Comparison of ENCODE assay signal across 19 mouse cellular contexts in genomic region chr3:123543585-123544304, GRCm38 (mm10).
"Had no signal": no experiment of that assay in that cellular context is flagged by ENCODE, and none has a peak within 500 bp of the region (broad histone marks: within the 10 kb centered on the region; RNA-seq: fewer than 3 reads in every experiment).

No protein-coding gene starts in this region.

- H3K36me3 ChIP-seq: stomach, embryonic 15.5 days had no signal

- H3K4me1 ChIP-seq: midbrain, embryonic 10.5 days; neural tube, embryonic 13.5 days; neural tube, embryonic 15.5 days; stomach, embryonic 15.5 days had no signal

- H3K4me3 ChIP-seq: midbrain, embryonic 10.5 days; myocyte; neural tube, embryonic 13.5 days; neural tube, embryonic 15.5 days; stomach, embryonic 15.5 days had no signal

- H3K4me2 ChIP-seq: lung, embryonic 14.5 days; neural tube, embryonic 13.5 days; neural tube, embryonic 15.5 days; stomach, embryonic 15.5 days had no signal

- DNase-seq: lung, adult 18-20 months; lung, embryonic 14.5 days; lung, postnatal 10 days; lung, postnatal 4 days; retina, postnatal 1 day; right cerebral cortex, adult 18-20 months; right cerebral cortex, postnatal 25 days; right cerebral cortex, postnatal 4 days; spleen, adult 18-20 months; thymus, adult 2 months; thymus, postnatal 25 days; thymus, postnatal 4 days had no signal

- H3K27ac ChIP-seq: liver, embryonic 14.5 days; midbrain, embryonic 10.5 days; neural tube, embryonic 13.5 days; neural tube, embryonic 15.5 days; stomach, embryonic 15.5 days; stomach, postnatal 0 days had no signal

- H3K9ac ChIP-seq: liver, embryonic 14.5 days; lung, embryonic 14.5 days; neural tube, embryonic 13.5 days; neural tube, embryonic 15.5 days; stomach, embryonic 15.5 days had no signal

- H3K27me3 ChIP-seq: neural tube, embryonic 13.5 days; neural tube, embryonic 15.5 days; stomach, embryonic 15.5 days had no signal

- H3K9me3 ChIP-seq: midbrain, embryonic 10.5 days; neural tube, embryonic 13.5 days; neural tube, embryonic 15.5 days; stomach, embryonic 15.5 days had no signal
